Mouse (Mus musculus) forebrain, embryonic 11.5 days (tissue): ENCODE results near the gene Babam2. TPM values are rescaled to one million over a fixed set of nuclear protein-coding genes. Genes with fewer than 3 reads are reported as not detected.

Experiments used
- ATAC-seq: fragments of 200-750 bp; cut with Nextera tagmentation; replicated peaks from 2 replicates; pipeline ENCODE4 v1.8.0; 2017; ENCODE audit warnings: moderate TSS enrichment; ENCODE audit not compliant: low FRiP score
- DNase-seq: peaks from one replicate; pipeline ENCODE4 v3.0.0-alpha.2; 2017; ENCODE audit warnings: low spot score
- H3K27ac ChIP-seq: fragments of 300-500 bp; sonication (generic); 2 replicates; pipeline ENCODE4 v1.5.1; 2014; ENCODE audit warnings: low read depth, low read length
- H3K27me3 ChIP-seq: fragments of 300-500 bp; sonication (generic); 2 replicates; pipeline ENCODE4 v1.6.1; 2014; ENCODE audit warnings: mild to moderate bottlenecking, low read length, mixed read lengths; ENCODE audit not compliant: control insufficient read depth, insufficient read depth
- H3K36me3 ChIP-seq: fragments of 300-500 bp; sonication (generic); 2 replicates; pipeline ENCODE4 v1.6.1; 2014; ENCODE audit warnings: mild to moderate bottlenecking, low read length, moderate library complexity, mixed read lengths; ENCODE audit not compliant: control insufficient read depth, insufficient read depth
- H3K4me1 ChIP-seq: fragments of 300-500 bp; sonication (generic); replicated peaks from 2 replicates; pipeline ENCODE4 v1.6.1; 2014; ENCODE audit warnings: low read length, mixed read lengths; ENCODE audit not compliant: control insufficient read depth, insufficient read depth
- H3K4me2 ChIP-seq: fragments of 300-500 bp; sonication (generic); 2 replicates; pipeline ENCODE4 v1.6.1; 2014; ENCODE audit warnings: low read depth, mild to moderate bottlenecking, low read length, moderate library complexity, mixed read lengths; ENCODE audit not compliant: severe bottlenecking
- H3K4me3 ChIP-seq: fragments of 300-500 bp; sonication (generic); 2 replicates; pipeline ENCODE4 v1.5.1; 2014; ENCODE audit warnings: low read depth, low read length
- H3K9ac ChIP-seq: fragments of 300-500 bp; sonication (generic); 2 replicates; pipeline ENCODE4 v1.6.1; 2014; ENCODE audit warnings: low read length
- H3K9me3 ChIP-seq: fragments of 300-500 bp; sonication (generic); 2 replicates; pipeline ENCODE4 v1.6.1; 2016; ENCODE audit warnings: low read length, mixed read lengths; ENCODE audit not compliant: control insufficient read depth
- WGBS: fragments of 180-500 bp; shearing (Covaris S2); extraction: QIAGEN DNeasy Blood & Tissue Kit; methylation state at CpG from one replicate; pipeline ENCODE4 v1.1.7; 2014; 5-methylcytosine and 5-hydroxymethylcytosine counted together
- polyA plus RNA-seq: library from polyadenylated mRNA; unstranded; fragments of >200 nt; fragmentation: Nextera tagmentation; extraction: Ambion mirVana; gene quantifications from 2 replicates; pipeline ENCODE4 v1.2.1, GENCODE M21; 2014

Babam2 gene
- polyA plus RNA-seq, 1 experiment from 2014 or later: 39.1 TPM

DNA sequence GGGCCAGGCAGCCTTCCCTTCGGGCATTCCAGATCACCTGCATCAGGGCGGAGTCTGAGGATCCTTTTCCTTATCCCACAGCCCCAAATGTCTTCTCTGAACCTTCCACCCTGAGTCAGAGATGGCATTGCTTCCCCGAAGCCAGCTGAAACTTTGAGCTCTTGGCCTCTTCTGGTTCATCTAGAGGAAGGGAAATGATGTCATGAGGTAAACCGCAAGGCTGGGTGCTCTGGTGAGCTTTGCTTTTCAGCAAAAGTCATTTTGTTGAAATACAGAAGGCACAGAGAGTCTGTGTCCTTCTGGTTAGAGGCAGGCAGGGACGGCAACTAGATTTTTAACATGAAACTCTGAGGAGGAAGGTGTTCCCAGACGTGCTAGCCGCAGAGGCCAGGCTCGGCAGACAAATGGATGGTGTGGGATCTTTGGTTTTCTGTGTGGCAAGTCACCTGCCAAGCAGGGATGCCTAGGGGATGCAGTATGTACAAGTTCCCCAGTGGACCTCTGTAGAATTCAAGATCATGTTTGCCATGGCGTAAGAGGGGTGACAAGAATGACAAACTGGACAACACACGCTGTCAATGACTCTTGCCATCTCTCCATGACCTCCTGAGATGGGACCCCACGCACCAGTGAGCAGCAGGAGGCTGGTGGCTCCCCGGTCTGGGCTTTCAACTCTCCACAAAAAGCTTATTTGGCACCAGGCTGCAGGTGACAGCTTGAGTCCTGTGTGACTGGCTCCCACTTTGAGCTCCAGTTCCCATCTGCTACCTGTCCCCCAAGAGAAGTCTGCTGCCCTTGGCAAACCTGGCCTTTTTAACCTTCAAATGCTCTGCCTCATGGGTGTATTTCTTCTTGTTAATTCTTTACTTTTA lies 406.9 kb downstream of the Babam2 start:
- Histone ChIP-seq H3K4me2 (no peak overlapping the region), H3K4me3 (no peak overlapping the region), H3K27ac (no peak overlapping the region), H3K9ac (no peak overlapping the region), H3K9me3 (no peaks in the 10 kb centered on the region), H3K36me3 (no peaks in the 10 kb centered on the region), H3K27me3 (no peaks in the 10 kb centered on the region), H3K4me1 (no peaks in the 10 kb centered on the region)
- DNase-seq: no peak
- ATAC-seq: no peak
- 85% methylated on average over 12 of the region's 12 CpGs for WGBS

DNA sequence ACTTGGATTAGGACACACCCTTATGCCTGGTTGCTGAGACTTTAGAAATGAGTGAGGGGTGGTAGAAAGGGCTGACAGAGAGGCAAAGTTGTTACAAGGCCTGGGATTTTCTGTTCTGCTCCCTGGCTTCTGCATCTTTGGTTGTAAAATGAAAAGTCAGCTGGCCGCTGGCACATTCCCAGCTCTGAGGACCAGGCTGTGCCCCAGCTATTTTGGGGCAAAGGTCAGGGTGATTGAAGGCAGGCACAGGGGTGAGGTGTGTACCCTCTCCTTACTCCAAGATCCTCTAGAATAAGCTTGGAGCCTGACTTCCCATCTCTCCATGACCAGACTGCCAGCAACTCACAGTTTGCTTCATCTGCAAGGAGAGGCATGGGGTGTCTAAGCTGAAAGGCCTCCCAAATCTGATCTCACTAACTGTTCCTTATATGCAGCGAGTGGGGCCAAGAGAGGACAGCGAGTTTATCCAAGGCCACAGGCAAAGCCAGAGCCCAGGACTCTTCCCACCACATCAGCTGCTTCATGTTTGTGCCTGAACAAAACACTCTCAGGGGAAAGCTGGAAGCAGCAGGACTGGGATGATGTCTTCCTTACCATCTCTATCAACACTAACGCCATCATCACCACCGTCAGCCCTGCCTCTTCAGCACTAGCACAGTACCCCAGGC lies 409.1 kb downstream of the Babam2 start:
- 91% methylated on average over 5 of the region's 5 CpGs for WGBS
- no peaks in the 10 kb centered on the region for H3K4me1 ChIP-seq
- H3K27ac ChIP-seq: no peak overlapping the region
- no peaks in the 10 kb centered on the region for H3K27me3 ChIP-seq
- ATAC-seq: no peak
- H3K9ac ChIP-seq: no peak overlapping the region
- H3K4me2 ChIP-seq: no peak overlapping the region
- no peaks in the 10 kb centered on the region for H3K36me3 ChIP-seq
- no peaks in the 10 kb centered on the region for H3K9me3 ChIP-seq
- H3K4me3 ChIP-seq: no peak overlapping the region
- no peak for DNase-seq

DNA sequence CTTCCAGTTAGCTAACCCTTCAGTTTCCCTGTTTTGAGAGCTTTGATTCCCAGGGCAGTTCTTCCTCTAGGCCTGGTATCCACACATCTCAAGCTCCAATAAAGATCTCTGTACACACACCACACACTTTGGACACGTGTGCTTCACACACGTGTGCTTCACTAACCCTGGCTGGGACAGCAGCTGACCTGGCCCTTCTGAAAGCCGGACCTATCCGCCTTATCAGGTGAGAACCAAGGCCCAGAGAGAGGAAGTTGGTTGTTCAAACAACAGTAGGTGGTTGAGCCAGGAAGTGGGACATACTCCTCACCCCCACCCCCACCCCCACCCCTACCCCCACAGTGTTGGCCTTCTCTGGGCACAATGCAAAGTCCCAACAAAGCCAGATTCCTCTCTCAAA lies 413.2 kb downstream of the Babam2 start:
- WGBS: 78% methylated on average over 4 of the region's 4 CpGs
- Histone ChIP-seq H3K4me1 (no peaks in the 10 kb centered on the region), H3K9me3 (no peaks in the 10 kb centered on the region)

DNA sequence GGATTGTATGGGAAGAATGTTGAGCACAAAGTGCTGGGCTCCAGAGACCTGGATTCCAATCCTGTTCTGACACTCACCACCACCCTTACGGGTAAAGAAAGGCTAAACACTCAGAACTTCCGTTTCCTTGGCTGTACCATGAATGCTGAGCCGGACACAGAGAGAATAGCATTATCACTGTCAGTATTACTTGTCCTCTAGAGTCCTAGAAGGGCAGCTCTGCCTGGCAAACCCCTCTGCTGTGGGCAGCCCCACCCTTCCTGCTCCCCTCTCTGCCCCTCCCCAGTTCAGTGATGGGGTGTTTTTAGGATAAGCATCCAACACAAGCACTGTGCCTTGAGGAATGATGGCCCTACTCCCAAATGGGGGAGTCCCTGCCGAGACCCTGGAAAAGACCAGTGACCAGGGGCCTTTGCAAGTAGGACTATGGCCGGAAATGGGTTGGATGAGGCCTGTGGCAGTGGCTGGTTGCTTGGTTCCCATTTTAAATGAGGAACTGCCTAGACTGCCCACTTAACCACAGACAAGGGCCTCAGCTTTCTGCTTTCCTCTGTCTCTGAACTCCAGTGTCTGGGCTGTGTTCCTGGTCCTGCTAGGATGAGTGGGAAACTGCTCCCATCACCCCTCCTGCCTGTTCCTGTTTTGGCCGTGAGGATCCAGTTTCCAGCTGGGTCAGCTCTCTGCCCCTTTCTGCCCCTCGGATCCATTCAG lies 414.9 kb downstream of the Babam2 start:
- H3K9me3 ChIP-seq: no peaks in the 10 kb centered on the region
- H3K27me3 ChIP-seq: no peaks in the 10 kb centered on the region
- no peak overlapping the region for H3K9ac ChIP-seq
- H3K4me2 ChIP-seq: no peak overlapping the region
- no peaks in the 10 kb centered on the region for H3K4me1 ChIP-seq
- DNase-seq (no peak), ATAC-seq (no peak)
- no peak overlapping the region for H3K4me3 ChIP-seq
- WGBS: 76% methylated on average over 7 of the region's 7 CpGs
- H3K36me3 ChIP-seq: no peaks in the 10 kb centered on the region
- H3K27ac ChIP-seq: no peak overlapping the region

More for the DNA sequence above, 413.2 kb downstream of the Babam2 start:
- Histone ChIP-seq H3K36me3 (no peaks in the 10 kb centered on the region), H3K4me3 (no peak overlapping the region), H3K27ac (no peak overlapping the region), H3K4me2 (no peak overlapping the region), H3K9ac (no peak overlapping the region), H3K27me3 (no peaks in the 10 kb centered on the region)
- ATAC-seq: no peak
- DNase-seq: no peak

DNA sequence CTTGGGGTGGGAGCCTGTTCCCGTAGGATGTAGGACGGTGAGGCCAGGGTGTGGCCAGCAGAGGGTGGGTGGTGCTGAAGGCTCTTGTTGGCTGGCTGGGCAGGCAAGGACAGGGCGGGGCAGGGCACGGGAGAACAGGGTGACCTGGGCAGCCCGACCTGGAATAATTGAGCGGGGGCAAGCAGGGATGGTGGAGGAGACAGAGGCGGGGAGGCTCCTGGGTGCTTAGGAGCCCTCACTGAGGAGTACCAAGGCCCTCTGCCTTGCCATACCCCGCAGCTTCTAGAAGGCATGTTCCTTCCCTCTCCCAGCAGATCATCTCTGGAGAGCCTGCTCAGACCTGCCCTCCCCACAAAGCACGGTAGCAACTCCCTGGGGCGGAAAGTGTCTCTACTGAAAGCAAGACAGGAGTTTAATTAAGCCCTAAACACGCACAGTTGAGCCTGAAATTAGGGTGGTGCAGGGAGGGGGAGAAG lies 423.5 kb downstream of the Babam2 start:
- H3K27ac ChIP-seq: no peak overlapping the region

DNA sequence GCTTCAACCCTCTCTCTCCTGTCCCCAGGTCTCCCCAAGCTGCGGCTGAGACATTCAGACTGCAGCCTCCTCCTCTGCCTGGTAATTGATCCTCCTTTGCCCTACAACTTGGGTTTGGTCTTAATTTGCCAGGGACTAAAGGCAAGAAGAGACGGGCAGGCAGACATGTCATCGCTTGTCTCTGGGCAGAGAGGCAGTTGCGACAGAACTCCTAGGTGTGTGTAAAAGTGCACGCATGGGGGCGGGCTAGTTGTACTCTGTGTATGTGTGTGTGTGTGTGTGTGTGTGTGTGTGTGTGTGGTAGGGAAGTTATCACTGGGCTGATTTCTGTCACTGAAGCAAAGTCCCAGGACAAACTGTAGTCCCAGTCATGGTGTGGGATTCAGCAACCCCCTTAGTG lies 424.5 kb downstream of the Babam2 start:
- no peak overlapping the region for H3K9ac ChIP-seq
- H3K27me3 ChIP-seq: no peaks in the 10 kb centered on the region
- H3K27ac ChIP-seq: no peak overlapping the region
- ATAC-seq (no peak), DNase-seq (no peak)
- H3K9me3 ChIP-seq: no peaks in the 10 kb centered on the region
- WGBS: 92% methylated on average over 6 of the region's 6 CpGs
- H3K4me1 ChIP-seq: no peaks in the 10 kb centered on the region
- H3K4me3 ChIP-seq: no peak overlapping the region
- no peaks in the 10 kb centered on the region for H3K36me3 ChIP-seq
- H3K4me2 ChIP-seq: no peak overlapping the region

More for the DNA sequence above, 423.5 kb downstream of the Babam2 start:
- 47% methylated on average over 11 of the region's 11 CpGs for WGBS
- Histone ChIP-seq H3K27me3 (no peaks in the 10 kb centered on the region), H3K4me1 (no peaks in the 10 kb centered on the region), H3K4me3 (no peak overlapping the region), H3K9me3 (no peaks in the 10 kb centered on the region), H3K4me2 (no peak overlapping the region), H3K9ac (no peak overlapping the region; the same call in 1 of the 2 replicates), H3K36me3 (no peaks in the 10 kb centered on the region)
- ATAC-seq (no peak), DNase-seq (no peak)

DNA sequence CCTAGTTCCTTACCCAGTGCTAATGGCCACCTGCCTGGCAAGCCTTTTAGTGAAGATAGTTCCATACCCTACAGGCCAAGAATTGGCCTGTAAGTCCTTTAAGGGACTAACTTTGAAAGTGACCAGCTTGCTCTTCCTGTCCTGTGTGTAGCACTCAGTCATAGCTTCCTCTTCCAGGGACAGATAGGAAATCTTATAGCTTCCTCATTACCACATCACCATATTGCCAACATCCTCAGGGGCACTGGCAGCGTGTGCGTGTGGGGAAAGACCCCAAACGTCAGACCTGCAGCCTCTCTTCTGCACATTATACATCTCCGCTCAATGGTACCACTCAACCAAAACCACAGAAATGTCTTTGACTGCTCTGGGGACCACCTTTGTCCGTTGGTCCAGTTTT lies 424.9 kb downstream of the Babam2 start:
- 89% methylated on average over 5 of the region's 5 CpGs for WGBS
- H3K9me3 ChIP-seq: no peaks in the 10 kb centered on the region

DNA sequence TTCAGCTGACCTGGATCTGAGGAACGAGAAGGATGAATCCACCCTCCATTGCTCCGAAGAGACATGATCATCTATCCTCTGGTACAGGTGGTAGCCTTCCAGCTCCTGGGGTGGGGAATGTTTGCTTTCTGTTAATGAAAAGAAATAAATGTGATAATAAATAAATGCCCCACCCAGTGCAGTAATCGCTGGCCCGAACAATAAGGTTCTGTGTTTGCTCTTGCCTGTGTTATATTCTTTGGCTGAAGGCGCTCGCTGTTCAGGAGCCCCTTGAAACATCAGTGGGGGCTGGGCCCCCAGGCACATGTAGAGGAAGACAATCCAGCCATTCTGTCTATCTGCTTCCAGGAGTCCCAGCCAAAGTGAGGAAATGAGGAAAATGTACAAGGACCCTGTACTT lies 427.5 kb downstream of the Babam2 start:
- no peak overlapping the region for H3K27ac ChIP-seq
- no peak for DNase-seq
- no peak overlapping the region for H3K4me3 ChIP-seq
- no peak overlapping the region for H3K4me2 ChIP-seq
- no peaks in the 10 kb centered on the region for H3K36me3 ChIP-seq
- no peak overlapping the region for H3K9ac ChIP-seq
- H3K9me3 ChIP-seq: no peaks in the 10 kb centered on the region
- no peaks in the 10 kb centered on the region for H3K27me3 ChIP-seq
- no peak for ATAC-seq
- no peaks in the 10 kb centered on the region for H3K4me1 ChIP-seq
- WGBS: 86% methylated on average over 6 of the region's 6 CpGs

More for the DNA sequence above, 424.9 kb downstream of the Babam2 start:
- H3K4me2 ChIP-seq: no peak overlapping the region
- no peak overlapping the region for H3K27ac ChIP-seq
- DNase-seq: no peak
- no peak overlapping the region for H3K4me3 ChIP-seq
- H3K36me3 ChIP-seq: no peaks in the 10 kb centered on the region
- no peaks in the 10 kb centered on the region for H3K4me1 ChIP-seq
- H3K27me3 ChIP-seq: no peaks in the 10 kb centered on the region
- no peak overlapping the region for H3K9ac ChIP-seq
- no peak for ATAC-seq
